Mouse (Mus musculus): ENCODE measurements around the gene C1qa. TPM values are rescaled to one million over a fixed set of nuclear protein-coding genes. Genes with fewer than 3 reads are reported as not detected.

C1qa gene
- polyA plus RNA-seq, 1 experiment from 2014 or later = 16.2 TPM

GRCm38 (mm10) chr4:136924529-136924928 is 25.9 kb upstream of the C1qa start:
- 3% methylated on average over 6 of the region's 6 CpGs for WGBS
- Histone ChIP-seq H3K27ac (no peak overlapping the region), H3K4me1 (no peaks in the 10 kb centered on the region), H3K9me3 (no peaks in the 10 kb centered on the region), H3K4me2 (replicated peaks) (no peak overlapping the region), H3K4me3 (no peak overlapping the region), H3K27me3 (peaks cover 29% of the 10 kb centered on the region), H3K9ac (no peak overlapping the region), H3K36me3 (no peaks in the 10 kb centered on the region)
- ATAC-seq (ENCODE audit: insufficient number of reproducible peaks, insufficient read depth, low FRiP score, low TSS enrichment) = no peak

DNA sequence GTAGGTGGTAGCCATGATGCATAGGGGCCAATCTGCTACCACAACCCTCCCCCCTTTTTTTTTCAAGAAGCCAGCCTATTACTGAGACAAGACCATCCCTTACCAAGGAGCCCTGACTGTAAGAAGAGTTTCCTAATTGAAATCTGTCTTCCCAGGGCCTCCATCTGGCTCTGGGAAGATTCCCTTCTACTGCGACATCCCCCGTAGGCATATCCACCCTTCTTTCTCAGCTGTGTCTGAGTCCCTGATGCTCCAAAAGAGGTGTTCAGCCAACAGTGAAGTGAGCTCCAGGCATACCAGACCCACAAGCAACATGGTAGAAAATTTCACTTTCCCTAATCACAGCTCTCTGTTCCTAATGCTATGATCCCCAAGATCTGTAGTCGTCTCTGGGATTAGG is 20.9 kb upstream of the C1qa start:
- ATAC-seq (ENCODE audit: insufficient number of reproducible peaks, insufficient read depth, low FRiP score, low TSS enrichment) = no peak
- Histone ChIP-seq H3K27ac (no peak overlapping the region), H3K36me3 (no peaks in the 10 kb centered on the region), H3K4me3 (no peak overlapping the region), H3K4me2 (replicated peaks) (no peak overlapping the region), H3K4me1 (no peaks in the 10 kb centered on the region), H3K9ac (no peak overlapping the region), H3K27me3 (no peaks in the 10 kb centered on the region), H3K9me3 (no peaks in the 10 kb centered on the region)
- WGBS = 82% methylated on average over 3 of the region's 3 CpGs

DNA sequence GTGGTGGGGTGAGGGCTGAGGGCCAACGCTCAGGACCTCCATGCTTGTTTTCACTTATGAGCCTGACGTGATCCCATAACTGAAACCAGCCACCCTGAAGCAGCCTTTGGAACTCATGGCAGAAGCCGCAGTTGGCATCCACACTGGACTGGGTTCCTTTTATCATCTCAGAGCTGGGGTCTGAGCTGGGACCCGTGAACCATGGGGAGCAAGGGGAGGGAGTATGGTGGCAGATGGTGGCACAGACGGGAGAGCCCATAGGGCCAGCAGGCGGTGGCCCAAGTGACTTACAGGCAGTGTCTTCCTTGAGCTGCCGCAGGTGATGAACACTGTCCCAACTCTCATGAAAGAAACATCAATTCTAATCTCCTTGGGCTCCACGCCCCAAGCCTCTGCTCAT is 20.2 kb upstream of the C1qa start:
- Histone ChIP-seq H3K9me3 (no peaks in the 10 kb centered on the region), H3K4me3 (no peak overlapping the region), H3K36me3 (no peaks in the 10 kb centered on the region), H3K27ac (no peak overlapping the region), H3K27me3 (no peaks in the 10 kb centered on the region), H3K9ac (no peak overlapping the region), H3K4me2 (replicated peaks) (no peak overlapping the region), H3K4me1 (no peaks in the 10 kb centered on the region)
- WGBS = 88% methylated on average over 8 of the region's 8 CpGs
- ATAC-seq (ENCODE audit: insufficient number of reproducible peaks, insufficient read depth, low FRiP score, low TSS enrichment) = no peak

DNA sequence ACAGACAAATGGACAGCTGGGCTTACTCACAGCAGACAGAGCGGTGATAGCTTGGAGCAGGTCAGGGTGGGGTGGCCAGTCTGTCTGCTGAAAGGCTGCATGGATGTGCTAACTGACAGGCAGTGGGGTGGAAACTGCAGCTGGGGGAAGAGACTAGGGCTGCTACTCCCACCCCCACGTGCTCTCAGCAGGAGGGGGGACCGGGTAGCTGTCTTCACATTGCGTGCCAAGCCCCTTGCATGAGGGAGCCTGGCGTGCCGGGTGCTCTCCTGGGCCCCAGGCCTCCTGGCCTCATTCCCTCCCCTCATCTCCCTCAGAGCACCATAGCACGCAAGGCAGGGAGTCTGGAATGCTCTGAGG is 18.5 kb upstream of the C1qa start:
- WGBS = 41% methylated on average over 7 of the region's 7 CpGs
- H3K4me1 ChIP-seq = no peaks in the 10 kb centered on the region
- no peak overlapping the region for H3K9ac ChIP-seq
- H3K27ac ChIP-seq = no peak overlapping the region
- no peak overlapping the region for H3K4me3 ChIP-seq
- peaks cover 9% of the 10 kb centered on the region for H3K27me3 ChIP-seq
- no peak for ATAC-seq (ENCODE audit: insufficient number of reproducible peaks, insufficient read depth, low FRiP score, low TSS enrichment)
- no peaks in the 10 kb centered on the region for H3K9me3 ChIP-seq
- H3K4me2 ChIP-seq (replicated peaks) = no peak overlapping the region
- H3K36me3 ChIP-seq = no peaks in the 10 kb centered on the region

DNA sequence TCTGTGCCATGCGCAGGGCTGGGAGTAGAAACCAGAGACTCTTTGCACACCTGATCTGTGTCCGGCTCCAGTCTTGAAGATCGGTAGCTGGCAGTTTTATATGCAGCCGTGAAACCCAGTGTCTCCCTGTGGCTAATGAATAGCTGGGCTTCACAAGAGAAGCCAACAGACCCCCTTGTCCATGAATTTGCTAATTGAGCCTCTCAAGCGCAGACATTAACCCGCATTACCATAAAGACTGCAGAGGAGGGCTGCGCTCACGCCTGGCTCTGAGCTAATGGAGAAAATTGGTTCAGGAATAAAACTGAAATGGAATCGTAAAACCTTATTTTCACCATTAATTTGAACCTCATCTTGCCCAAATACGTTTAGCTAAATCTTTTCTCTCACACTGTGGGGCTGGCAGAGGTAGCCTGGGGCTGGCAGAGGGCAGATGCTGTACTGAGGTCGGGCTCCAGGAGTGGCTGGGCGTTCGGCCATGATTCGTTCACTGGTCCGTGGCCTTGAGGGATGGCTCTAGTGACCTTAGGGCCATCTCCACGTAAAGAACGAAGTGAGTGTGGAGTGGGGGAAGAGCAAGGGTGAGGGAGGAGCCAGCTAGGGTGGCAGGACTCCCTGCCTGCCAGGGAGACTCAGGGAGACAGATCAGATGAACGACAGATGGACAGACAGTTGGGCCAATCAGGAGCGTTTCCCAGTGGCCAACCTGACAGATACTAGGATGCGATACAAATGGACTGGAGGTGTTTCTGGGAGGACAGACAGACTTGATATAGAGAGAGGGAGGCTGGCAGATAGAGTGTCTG is 18.0 kb upstream of the C1qa start:
- Histone ChIP-seq H3K27me3 (peaks cover 15% of the 10 kb centered on the region), H3K9me3 (no peaks in the 10 kb centered on the region), H3K27ac (no peak overlapping the region), H3K4me1 (peaks cover 1% of the 10 kb centered on the region; the same call in 1 of the 2 replicates), H3K4me2 (replicated peaks) (no peak overlapping the region), H3K4me3 (no peak overlapping the region), H3K9ac (no peak overlapping the region), H3K36me3 (no peaks in the 10 kb centered on the region)
- no peak for ATAC-seq (ENCODE audit: insufficient number of reproducible peaks, insufficient read depth, low FRiP score, low TSS enrichment)
- 74% methylated on average over 20 of the region's 20 CpGs for WGBS

GRCm38 (mm10) chr4:136912841-136913240 is 14.2 kb upstream of the C1qa start:
- Histone ChIP-seq H3K4me3 (no peak overlapping the region), H3K4me2 (replicated peaks) (no peak overlapping the region), H3K9me3 (no peaks in the 10 kb centered on the region), H3K4me1 (peaks cover 7% of the 10 kb centered on the region; the same call in 1 of the 2 replicates), H3K36me3 (no peaks in the 10 kb centered on the region), H3K27ac (no peak overlapping the region), H3K9ac (no peak overlapping the region), H3K27me3 (peaks cover 34% of the 10 kb centered on the region)
- ATAC-seq (ENCODE audit: insufficient number of reproducible peaks, insufficient read depth, low FRiP score, low TSS enrichment) = no peak
- 12% methylated on average over 9 of the region's 9 CpGs for WGBS

DNA sequence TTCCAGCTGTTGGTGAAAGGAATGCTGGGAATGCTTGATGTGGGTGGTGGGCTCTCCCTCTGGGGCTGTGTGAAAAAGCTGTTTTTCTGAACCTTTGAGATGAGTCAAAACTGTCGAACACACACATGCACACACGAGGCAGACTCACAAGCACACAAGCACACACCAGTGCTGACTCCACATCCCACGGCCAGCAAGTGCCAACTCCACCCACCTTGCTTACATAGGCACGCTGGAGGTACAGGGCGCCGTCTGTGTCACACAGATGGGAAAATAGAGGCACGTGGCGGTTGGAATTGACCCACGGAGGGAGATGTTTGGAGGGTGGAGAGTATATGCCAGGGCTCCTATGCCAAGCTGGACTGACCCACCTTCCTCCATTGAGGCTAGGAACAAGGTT is 13.2 kb upstream of the C1qa start:
- no peak overlapping the region for H3K4me2 ChIP-seq (replicated peaks)
- H3K4me1 ChIP-seq = peaks cover 7% of the 10 kb centered on the region; the same call in 1 of the 2 replicates
- H3K9ac ChIP-seq = no peak overlapping the region
- no peaks in the 10 kb centered on the region for H3K36me3 ChIP-seq
- no peak overlapping the region for H3K4me3 ChIP-seq
- H3K9me3 ChIP-seq = no peaks in the 10 kb centered on the region
- peaks cover 38% of the 10 kb centered on the region for H3K27me3 ChIP-seq
- ATAC-seq (ENCODE audit: insufficient number of reproducible peaks, insufficient read depth, low FRiP score, low TSS enrichment) = no peak
- 44% methylated on average over 9 of the region's 9 CpGs for WGBS
- no peak overlapping the region for H3K27ac ChIP-seq

DNA sequence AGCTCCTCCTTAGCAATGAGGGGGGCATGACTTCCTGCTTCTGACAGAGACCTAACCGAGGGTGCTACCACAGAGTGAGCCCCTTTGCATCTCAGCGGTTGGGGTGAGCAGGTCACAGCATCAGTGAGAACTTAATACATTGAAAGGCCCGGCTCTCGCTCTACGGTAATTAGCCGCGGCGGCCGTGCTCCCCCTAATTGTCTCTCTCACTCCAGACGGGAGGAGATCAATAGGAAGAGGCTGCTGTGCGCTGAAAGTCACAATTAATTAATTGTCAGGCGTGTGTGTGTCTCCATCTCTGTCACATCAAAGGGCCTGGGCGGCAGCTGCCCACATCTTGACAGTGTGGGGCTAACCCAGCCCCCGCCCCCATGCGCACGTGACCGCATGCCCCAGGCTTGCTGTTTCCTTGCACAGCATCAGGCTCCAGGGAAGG is 12.6 kb upstream of the C1qa start:
- WGBS = 3% methylated on average over 17 of the region's 17 CpGs
- H3K4me3 ChIP-seq = no peak overlapping the region
- no peak for ATAC-seq (ENCODE audit: insufficient number of reproducible peaks, insufficient read depth, low FRiP score, low TSS enrichment)

DNA sequence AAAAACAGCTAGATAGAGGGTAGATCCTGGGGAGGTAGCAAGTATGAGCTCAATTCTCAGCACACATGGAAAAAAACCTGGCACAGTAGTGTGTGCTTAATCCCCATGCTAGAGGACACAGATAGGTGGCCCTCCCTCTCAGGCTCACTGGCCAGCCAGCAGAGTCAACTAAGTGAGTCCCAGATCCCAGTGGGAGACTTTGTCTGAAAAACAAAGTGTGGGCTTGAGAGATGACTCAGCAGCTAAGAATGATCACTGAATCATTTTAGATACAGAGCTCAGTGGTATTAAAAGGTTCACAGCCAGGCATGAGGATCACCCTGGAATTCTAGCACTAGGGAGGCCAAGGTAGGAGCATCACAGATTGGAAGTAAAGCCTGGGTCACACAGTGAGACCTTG is 9.2 kb upstream of the C1qa start:
- Histone ChIP-seq H3K9me3 (no peaks in the 10 kb centered on the region), H3K36me3 (no peaks in the 10 kb centered on the region), H3K4me2 (replicated peaks) (no peak overlapping the region), H3K4me1 (peaks cover 7% of the 10 kb centered on the region; the same call in 1 of the 2 replicates), H3K4me3 (no peak overlapping the region), H3K27ac (no peak overlapping the region), H3K27me3 (peaks cover 70% of the 10 kb centered on the region), H3K9ac (no peak overlapping the region)
- ATAC-seq (ENCODE audit: insufficient number of reproducible peaks, insufficient read depth, low FRiP score, low TSS enrichment) = no peak

More for the DNA sequence above, 12.6 kb upstream of the C1qa start:
- no peaks in the 10 kb centered on the region for H3K9me3 ChIP-seq
- peak overlapping the region; percentile 21; the same call in 1 of the 2 replicates for H3K4me2 ChIP-seq (replicated peaks)
- no peak overlapping the region for H3K9ac ChIP-seq
- H3K36me3 ChIP-seq = no peaks in the 10 kb centered on the region
- peaks cover 44% of the 10 kb centered on the region for H3K27me3 ChIP-seq
- peaks cover 7% of the 10 kb centered on the region; the same call in 1 of the 2 replicates for H3K4me1 ChIP-seq
- H3K27ac ChIP-seq = no peak overlapping the region

GRCm38 (mm10) chr4:136907033-136907432 is 8.4 kb upstream of the C1qa start:
- no peak for ATAC-seq (ENCODE audit: insufficient number of reproducible peaks, insufficient read depth, low FRiP score, low TSS enrichment)
- no peak overlapping the region for H3K9ac ChIP-seq
- no peak overlapping the region for H3K4me3 ChIP-seq
- H3K36me3 ChIP-seq = no peaks in the 10 kb centered on the region
- no peak overlapping the region for H3K27ac ChIP-seq
- peaks cover 7% of the 10 kb centered on the region; the same call in 1 of the 2 replicates for H3K4me1 ChIP-seq
- H3K4me2 ChIP-seq (replicated peaks) = no peak overlapping the region
- WGBS = 11% methylated on average over 7 of the region's 7 CpGs
- peaks cover 67% of the 10 kb centered on the region for H3K27me3 ChIP-seq
- no peaks in the 10 kb centered on the region for H3K9me3 ChIP-seq

GRCm38 (mm10) chr4:136904767-136905539 is 6.3 kb upstream of the C1qa start:
- ATAC-seq (ENCODE audit: insufficient number of reproducible peaks, insufficient read depth, low FRiP score, low TSS enrichment) = no peak
- 2% methylated on average over 23 of the region's 23 CpGs for WGBS
- H3K27ac ChIP-seq = no peak overlapping the region
- H3K4me1 ChIP-seq = no peaks in the 10 kb centered on the region
- no peak overlapping the region for H3K4me2 ChIP-seq (replicated peaks)
- H3K9ac ChIP-seq = no peak overlapping the region
- H3K27me3 ChIP-seq = peaks cover 48% of the 10 kb centered on the region
- H3K4me3 ChIP-seq = no peak overlapping the region
- H3K36me3 ChIP-seq = no peaks in the 10 kb centered on the region
- no peaks in the 10 kb centered on the region for H3K9me3 ChIP-seq

DNA sequence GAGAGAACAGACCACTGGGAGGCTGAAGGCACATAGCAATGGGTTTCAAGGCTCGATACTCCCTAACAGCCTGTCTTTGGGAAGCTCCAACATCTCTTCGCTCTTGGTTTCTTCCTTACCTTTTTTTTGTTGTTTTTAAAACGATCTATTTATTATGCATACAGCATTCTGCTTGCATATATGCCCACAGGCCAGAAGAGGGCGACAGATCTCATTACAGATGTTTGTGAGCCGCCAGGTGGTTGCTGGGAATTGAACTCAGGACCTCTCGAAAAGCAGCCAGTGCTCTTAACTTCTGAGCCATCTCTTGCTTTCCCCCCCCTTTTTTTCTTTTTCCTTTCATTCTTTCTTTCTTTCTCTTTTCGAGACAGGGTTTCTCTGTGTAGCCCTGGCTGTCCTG is 551 bp upstream of the C1qa start:
- H3K4me2 ChIP-seq (replicated peaks) = no peak overlapping the region
- no peak for ATAC-seq (ENCODE audit: insufficient number of reproducible peaks, insufficient read depth, low FRiP score, low TSS enrichment)
- H3K36me3 ChIP-seq = no peaks in the 10 kb centered on the region
- no peaks in the 10 kb centered on the region for H3K9me3 ChIP-seq
- peaks cover 52% of the 10 kb centered on the region for H3K27me3 ChIP-seq
- H3K27ac ChIP-seq = no peak overlapping the region
- WGBS = 60% methylated on average over 7 of the region's 7 CpGs
- no peak overlapping the region for H3K4me3 ChIP-seq
- H3K9ac ChIP-seq = no peak overlapping the region
- H3K4me1 ChIP-seq = peaks cover 6% of the 10 kb centered on the region; the same call in 1 of the 2 replicates

All from embryonic facial prominence, embryonic 12.5 days (tissue).